Mouse (Mus musculus): Measurements from ENCODE around the gene Mefv. TPM values are rescaled to one million over a fixed set of nuclear protein-coding genes. Genes with fewer than 3 reads are reported as not detected.

Mefv gene
- polyA plus RNA-seq (2017; shearing (Covaris generic)): not detected

GRCm38 (mm10) chr16:3717980-3718379 is at the start of gene Mefv:
TSS of gene Mefv (minus strand) at chr16:3718097.

GRCm38 (mm10) chr16:3743503-3744185 is 25.7 kb upstream of the Mefv start, which contains the start of gene Zfp263:
TSS of gene Zfp263 (plus strand) at chr16:3744093.

Other genes starting within 250 kb of the Mefv start
- gene Olfr161, start 127.1 kb downstream of the Mefv start, polyA plus RNA-seq (2017; shearing (Covaris generic)): 0.05 TPM
- 55.4 TPM for gene Zfp263, start 26.0 kb upstream of the Mefv start, polyA plus RNA-seq (2017; shearing (Covaris generic))
- gene Olfr15, start 112.8 kb upstream of the Mefv start, polyA plus RNA-seq (2017; shearing (Covaris generic)): 0.26 TPM
- not detected for gene Zfp174, start 129.2 kb upstream of the Mefv start, polyA plus RNA-seq (2017; shearing (Covaris generic))
- gene Naa60, start 154.3 kb upstream of the Mefv start, polyA plus RNA-seq (2017; shearing (Covaris generic)): 78.3 TPM
- 8.5 TPM for gene Zfp597, start 166.5 kb upstream of the Mefv start, polyA plus RNA-seq (2017; shearing (Covaris generic))
- not detected for gene Gm20695, start 166.6 kb upstream of the Mefv start, polyA plus RNA-seq (2017; shearing (Covaris generic))
- 8.0 TPM for gene 1700037C18Rik, start 190.6 kb upstream of the Mefv start, polyA plus RNA-seq (2017; shearing (Covaris generic))
- 11.9 TPM for gene Cluap1, start 190.7 kb upstream of the Mefv start, polyA plus RNA-seq (2017; shearing (Covaris generic))